Mouse (Mus musculus) frontal cortex, adult 2 months (tissue): ENCODE data around the gene Eva1c. TPM values are rescaled to one million over a fixed set of nuclear protein-coding genes. Genes with fewer than 3 reads are reported as not detected.
"Not testable (repeated sequence)": the region's sequence is repeated elsewhere in the genome, so short reads cannot be mapped to it uniquely, and the experiment has no call there.

Experiments used
- DNase-seq, 2 experiments: peaks; one replicate each; pipeline ENCODE4 v3.0.0; 2022; ENCODE audit warnings: low spot score in 1 of 2; ENCODE audit errors: extremely low spot score in 1 of 2
- polyA plus RNA-seq: library from polyadenylated mRNA; depleted of rRNA; stranded (reverse); fragments of >200 nt; gene quantifications from 2 replicates; pipeline ENCODE4 v1.2.3, GENCODE M21; 2012

The Eva1c gene
- polyA plus RNA-seq, 1 experiment: 2.8 TPM

- DNase-seq: not testable (repeated sequence)
Observed at GRCm38 (mm10) chr16:90823986-90824385, 2.5 kb upstream of the Eva1c start.

GRCm38 (mm10) chr16:90826041-90826440 is 478 bp upstream of the Eva1c start:
- DNase-seq: no peak

GRCm38 (mm10) chr16:90827498-90827897 is 979 bp downstream of the Eva1c start:
- DNase-seq: no peak

- DNase-seq: no peak
Observed at GRCm38 (mm10) chr16:90829136-90829535, 2.6 kb downstream of the Eva1c start.

GRCm38 (mm10) chr16:90829894-90830685 is 3.6 kb downstream of the Eva1c start:
- peak; percentile 51 to 67 for DNase-seq

GRCm38 (mm10) chr16:90830686-90831439 is 4.3 kb downstream of the Eva1c start:
- peak in 1 of 2 experiments; percentile 43 for DNase-seq

GRCm38 (mm10) chr16:90831676-90832075 is 5.2 kb downstream of the Eva1c start:
- DNase-seq: no peak

GRCm38 (mm10) chr16:90832495-90832894 is 6.0 kb downstream of the Eva1c start:
- DNase-seq: no peak

- DNase-seq: no peak
Observed at GRCm38 (mm10) chr16:90833041-90833791, 6.7 kb downstream of the Eva1c start.

- DNase-seq: no peak
Observed at GRCm38 (mm10) chr16:90837431-90837830, 10.9 kb downstream of the Eva1c start.

- DNase-seq: no peak
Observed at GRCm38 (mm10) chr16:90842164-90842563, 15.6 kb downstream of the Eva1c start.

- DNase-seq: no peak
Observed at GRCm38 (mm10) chr16:90845038-90845437, 18.5 kb downstream of the Eva1c start.

GRCm38 (mm10) chr16:90845591-90845990 is 19.1 kb downstream of the Eva1c start:
- DNase-seq: no peak

- DNase-seq: no peak
Observed at GRCm38 (mm10) chr16:90848697-90849096, 22.2 kb downstream of the Eva1c start.

- no peak for DNase-seq
Observed at GRCm38 (mm10) chr16:90849262-90849661, 22.7 kb downstream of the Eva1c start.

- DNase-seq: no peak
Observed at GRCm38 (mm10) chr16:90850881-90851280, 24.4 kb downstream of the Eva1c start.

GRCm38 (mm10) chr16:90851621-90852334 is 25.3 kb downstream of the Eva1c start:
- no peak for DNase-seq

- DNase-seq: no peak
Observed at GRCm38 (mm10) chr16:90856552-90857200, 30.2 kb downstream of the Eva1c start.

GRCm38 (mm10) chr16:90858206-90858605 is 31.7 kb downstream of the Eva1c start:
- DNase-seq: no peak

- DNase-seq: no peak
Observed at GRCm38 (mm10) chr16:90863036-90863435, 36.5 kb downstream of the Eva1c start.
